Mouse (Mus musculus) large intestine, adult 2 months (tissue): ENCODE data around the gene Grid2ip. TPM values are rescaled to one million over a fixed set of nuclear protein-coding genes. Genes with fewer than 3 reads are reported as not detected.

Experiments
- DNase-seq: peaks from one replicate; pipeline ENCODE4 v3.0.0-alpha.2; 2012; ENCODE audit warnings: low read depth, low spot score
- WGBS: fragments of 180-500 bp; shearing (Covaris S2); methylation state at CpG from one replicate; pipeline ENCODE4 v1.1.7; 2018; 5-methylcytosine and 5-hydroxymethylcytosine counted together
- polyA plus RNA-seq: library from polyadenylated mRNA; depleted of rRNA; stranded (reverse); fragments of >200 nt; gene quantifications from 2 replicates; pipeline ENCODE4 v1.2.3, GENCODE M21; 2012; rRNA removed

Grid2ip gene
- 0.16 and 0.22 TPM in 2 replicates for polyA plus RNA-seq

DNA sequence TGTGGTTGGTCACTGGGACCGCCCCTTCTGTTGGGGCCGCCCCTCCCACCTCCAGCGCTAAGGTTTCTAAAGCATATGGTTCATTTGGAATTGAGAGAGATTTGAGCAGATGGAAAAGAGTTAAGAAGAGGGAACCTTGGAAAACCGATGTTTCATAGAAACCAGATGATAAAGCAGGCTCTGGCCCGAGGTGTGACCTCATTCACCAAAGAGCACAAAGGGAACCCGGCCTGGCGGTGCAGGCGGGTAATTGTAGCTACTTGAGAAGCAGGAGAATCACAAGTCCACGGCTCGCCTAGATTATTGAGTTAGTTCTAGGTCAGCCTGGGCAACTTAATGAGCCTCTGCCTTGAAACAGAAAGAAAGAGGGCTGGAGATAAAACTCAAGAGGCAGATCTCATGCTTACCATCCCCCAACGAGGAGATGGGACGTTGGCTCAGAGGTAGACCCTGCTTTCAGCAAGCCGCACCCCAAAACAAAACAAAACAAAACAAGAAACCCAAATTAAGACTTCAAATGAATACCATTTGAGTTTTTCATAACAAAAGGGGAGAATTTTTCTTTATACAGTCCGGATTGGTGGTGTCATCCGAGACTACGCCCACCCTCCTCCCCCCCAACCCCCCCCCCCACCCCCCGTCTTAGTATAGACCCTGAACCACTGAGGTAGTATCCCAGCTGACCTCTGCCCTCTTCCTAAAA lies at the start of gene Grid2ip:
TSS of gene Grid2ip (plus strand) at position 653 of the 703 bp plus-strand sequence.
- no peak for DNase-seq
- 22% methylated on average over 17 of the region's 17 CpGs for WGBS

DNA sequence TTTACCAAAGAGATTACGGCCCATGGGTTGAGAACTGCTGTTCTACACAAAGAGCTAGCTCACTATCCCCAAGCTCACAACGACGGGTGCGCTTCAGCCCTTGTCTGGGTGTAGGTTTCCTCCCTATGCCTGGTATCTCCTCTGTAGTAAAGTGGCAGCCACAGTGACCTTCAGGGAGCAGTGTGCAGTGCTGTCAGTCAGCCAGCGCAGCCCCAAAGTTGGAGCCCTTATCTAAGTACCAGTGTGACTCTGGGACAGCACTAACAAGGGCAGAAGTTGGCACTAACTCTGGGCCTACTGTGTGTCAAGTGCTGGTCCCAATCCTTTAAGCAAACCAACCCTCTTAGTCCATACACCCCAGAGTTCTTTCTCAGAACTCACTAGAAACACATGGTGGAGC lies 48.3 kb upstream of the Grid2ip start:
- DNase-seq, result no peak
- WGBS, result 87% methylated on average over 5 of the region's 5 CpGs

DNA sequence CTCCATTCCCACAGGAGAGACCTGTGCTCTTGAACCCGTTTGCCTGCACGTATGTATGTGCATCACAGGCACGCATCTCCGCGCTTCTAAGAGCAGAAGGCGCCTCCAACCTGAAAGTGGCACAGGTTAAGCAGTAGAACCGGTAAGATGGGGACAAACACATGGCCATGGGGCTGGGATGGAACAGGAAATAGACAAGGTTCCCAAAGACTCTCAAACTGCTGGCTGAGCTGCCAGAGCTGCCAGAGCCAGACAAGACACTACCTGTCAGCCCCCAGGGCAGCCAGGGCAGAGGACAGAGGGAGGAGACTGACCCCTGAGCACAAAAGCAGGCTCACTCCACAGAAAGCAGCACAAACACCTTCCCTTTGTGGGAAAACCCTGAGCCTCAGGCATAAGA lies 47.2 kb upstream of the Grid2ip start:
- WGBS, result 96% methylated on average over 7 of the region's 7 CpGs
- no peak for DNase-seq

DNA sequence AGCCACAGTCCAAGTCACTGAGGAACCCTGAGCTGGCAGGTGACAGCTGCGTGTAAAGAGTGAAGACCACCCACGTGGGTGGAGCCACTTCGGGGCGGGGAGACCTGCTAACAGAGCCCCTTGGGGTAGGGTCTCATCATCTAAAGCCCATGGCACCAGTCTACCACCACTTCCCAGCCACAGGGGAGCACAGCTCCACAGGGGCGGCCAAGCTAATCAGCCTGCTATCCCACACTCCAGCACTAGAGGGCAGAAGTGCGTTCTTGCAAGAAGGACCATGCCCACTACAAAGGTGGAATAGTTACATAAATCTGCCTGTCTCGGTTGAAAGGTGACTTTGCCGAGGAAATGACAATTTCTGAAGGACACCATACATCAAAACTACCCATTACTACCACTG lies 45.3 kb upstream of the Grid2ip start:
- peak; percentile 47 for DNase-seq
- WGBS, result 48% methylated on average over 8 of the region's 8 CpGs

DNA sequence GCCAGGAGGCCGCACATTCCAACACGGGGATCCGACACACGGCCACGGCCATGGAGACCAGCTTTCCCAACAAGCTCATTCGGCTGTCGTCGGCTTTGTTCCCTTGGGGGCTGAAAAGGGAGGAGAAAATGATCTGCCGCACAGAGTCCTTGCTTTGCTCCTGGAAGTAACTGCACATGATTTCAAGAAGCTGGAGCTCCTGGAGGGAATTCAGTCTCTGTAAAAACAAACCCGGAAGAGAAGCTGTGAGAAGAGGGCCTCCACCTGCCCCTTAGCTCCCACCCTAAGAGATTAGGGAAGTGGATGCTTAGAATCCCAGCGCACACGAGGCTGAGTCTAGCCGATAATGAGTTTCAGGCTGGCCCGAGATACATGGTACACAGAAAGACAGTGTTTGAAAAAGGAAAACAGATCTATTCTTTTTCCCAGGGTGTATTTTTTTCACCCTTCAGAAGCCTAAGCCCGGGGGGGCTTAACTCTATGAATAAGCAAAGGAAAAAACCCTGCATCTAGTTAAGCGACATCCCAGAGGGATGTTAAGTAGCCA lies 42.9 kb upstream of the Grid2ip start:
- WGBS, result 5% methylated on average over 16 of the region's 16 CpGs
- no peak for DNase-seq

DNA sequence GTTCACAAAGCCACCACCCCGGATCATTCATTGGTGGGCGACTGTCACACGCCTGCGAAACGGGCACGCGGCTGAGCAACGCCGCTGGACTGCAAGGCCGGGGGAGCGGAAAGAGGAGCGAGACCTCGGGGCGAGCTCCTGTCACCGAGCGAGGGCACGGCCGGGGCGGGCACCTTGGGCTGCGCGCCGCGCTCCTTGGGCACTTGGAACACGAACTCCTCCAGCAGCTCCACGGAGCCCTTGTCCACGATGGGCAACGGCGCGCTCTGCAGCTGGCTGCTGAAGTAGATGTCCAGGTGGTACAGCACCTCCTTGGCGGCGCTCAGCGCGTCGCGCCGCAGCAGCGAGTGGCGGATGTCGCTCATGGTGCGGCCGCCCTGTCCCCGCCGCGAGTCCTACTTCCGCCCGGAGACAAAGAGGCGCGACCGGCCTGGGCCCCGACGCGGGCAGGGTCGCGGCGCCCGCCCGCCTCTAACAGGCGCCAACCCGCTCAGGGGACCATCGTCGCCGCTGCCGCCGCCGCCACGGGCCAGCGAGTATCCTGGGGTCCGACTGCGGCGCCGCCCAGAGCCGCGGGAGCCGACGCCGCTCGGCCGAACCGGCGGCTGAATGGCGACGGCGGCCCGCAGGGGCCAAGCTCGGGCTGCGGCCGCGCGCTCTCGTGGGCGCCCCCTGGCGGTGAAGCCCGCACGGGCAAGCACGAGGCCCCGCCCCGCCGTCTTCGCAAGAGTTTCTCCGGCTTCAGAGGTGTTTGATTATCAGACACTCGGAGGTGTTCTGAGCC lies 42.2 kb upstream of the Grid2ip start, which contains the start of gene E130309D02Rik:
TSS of gene E130309D02Rik (minus strand) at position 631 of the 784 bp plus-strand sequence.
- under 1% methylated on average over 101 of the region's 101 CpGs for WGBS
- peak; percentile 44 for DNase-seq

DNA sequence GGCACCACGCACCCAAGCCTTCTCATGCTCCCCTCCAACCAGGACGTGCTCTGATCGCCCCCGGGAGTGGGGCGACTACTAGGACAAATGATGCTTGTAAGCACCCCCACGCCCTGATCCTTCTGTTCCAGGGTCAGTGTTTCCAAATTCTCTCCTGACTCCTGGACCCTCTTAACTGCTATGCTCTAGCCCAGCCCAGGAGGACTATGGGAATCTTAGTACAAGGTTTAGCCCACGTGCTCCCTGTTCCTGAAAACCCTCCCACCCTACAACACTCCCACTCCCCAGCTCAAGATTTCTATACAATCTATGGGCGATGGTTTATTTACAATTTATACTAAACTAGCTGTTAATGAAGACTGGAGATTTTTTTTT lies 41.6 kb upstream of the Grid2ip start:
- 18% methylated on average over 8 of the region's 8 CpGs for WGBS
- no peak for DNase-seq

DNA sequence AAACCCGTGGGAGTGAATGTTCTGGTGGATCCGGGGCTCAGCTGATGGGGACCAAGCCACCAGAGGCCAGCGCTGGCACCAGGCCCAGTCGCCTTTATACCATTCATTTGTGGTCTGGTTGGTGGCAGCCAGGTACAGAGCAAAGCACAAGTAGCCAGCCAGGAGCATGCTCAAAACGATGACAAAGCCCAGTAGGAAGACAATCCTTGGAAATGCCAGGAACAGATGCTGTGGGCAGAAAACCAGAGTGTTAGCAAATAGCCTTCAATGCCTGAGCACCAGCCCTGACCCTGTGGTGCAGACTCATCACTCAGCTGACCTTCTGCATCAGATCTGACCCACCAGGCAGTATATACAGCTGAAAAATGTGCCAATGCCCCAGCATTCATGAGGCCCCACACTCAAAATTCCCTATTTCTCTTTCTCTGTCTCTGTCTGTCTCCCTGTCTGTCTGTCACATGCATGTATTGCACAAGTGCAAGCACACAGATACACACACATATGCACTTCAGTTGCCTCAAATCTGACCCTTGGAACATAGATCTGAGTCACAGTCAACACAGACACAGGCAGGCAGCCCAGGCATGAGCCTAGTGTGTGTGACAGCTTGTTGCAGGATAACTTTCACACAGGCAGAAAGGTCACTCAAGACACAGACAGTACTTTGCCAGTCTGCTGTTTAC lies 40.4 kb upstream of the Grid2ip start:
- no peak for DNase-seq
- 88% methylated on average over 5 of the region's 5 CpGs for WGBS

DNA sequence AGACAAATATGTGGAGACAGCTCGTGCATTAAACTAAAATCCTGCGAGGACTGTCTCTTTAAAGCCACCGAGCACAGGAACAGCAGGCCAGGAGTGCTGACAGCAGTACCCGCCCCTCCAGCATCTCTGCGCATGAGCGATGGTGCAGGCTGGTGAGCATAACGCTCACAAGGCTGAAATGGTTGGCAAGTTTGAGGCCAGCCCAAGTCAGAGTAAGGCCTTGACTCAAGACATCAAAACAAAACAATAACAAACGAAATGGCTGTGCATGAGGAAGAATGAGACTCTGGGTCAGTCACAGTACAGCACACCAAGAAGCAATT lies 39.9 kb upstream of the Grid2ip start:
- no peak for DNase-seq
- 89% methylated on average over 8 of the region's 8 CpGs for WGBS

DNA sequence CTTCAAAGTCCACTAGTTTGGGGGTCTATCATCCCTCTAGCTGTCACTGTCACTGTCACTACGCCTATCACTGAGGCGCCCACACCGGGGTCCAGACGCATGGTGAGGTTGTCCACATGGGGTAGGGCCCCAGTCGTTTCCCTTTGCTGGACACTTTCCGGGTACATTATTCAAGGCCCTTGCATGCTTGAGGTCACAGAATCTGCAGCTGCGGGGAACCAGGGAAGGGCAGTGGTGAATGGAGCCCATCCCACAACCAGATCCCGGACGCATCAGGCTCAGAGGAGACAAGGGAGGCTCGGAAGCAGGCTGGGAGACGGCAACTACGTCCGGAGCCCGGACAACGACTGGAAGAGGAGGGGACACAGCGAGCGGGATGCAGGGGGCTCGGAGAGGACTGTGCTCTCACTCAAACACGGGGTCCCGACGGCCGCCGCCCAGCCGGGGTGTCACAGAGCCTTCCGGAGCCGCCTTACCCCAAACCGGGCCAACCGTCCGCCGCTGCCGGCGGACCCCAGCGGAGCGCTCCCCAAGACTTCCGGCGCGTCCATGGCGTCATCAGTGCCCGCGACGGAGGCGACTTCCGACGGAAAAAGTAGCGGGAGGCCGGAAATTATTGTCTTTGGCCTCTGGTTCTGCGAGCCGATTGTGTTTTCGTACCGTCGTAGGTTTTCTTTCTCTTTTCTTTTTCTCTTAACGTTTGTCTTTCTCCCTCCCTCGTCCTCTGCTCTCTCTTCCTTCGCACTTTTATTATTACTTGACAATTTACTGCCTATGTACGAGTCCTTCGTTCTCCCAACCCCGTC lies 28.2 kb upstream of the Grid2ip start, which contains the start of gene Zdhhc4:
TSS of gene Zdhhc4 (minus strand) at position 567 of the 806 bp plus-strand sequence.
- WGBS, result under 1% methylated on average over 57 of the region's 57 CpGs
- peak; percentile 88 for DNase-seq

DNA sequence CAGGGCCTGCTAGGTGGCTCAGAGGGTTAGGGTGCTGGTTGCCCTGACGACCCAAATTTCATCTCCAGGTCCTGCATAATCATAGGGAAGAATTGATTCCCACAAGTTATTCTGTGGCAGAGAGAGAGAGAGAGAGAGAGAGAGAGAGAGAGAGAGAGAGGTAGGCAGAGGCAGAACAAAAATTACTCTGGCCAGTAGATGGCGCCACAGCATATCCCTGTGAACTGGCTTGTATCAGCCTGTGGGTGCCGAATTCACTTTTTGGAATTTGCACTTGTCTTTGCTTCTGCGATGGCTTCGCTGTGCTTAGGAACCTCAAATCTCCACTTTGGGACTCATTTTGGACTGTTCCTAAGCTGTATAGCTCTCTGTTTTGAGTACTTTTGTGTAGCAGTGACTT lies 23.3 kb upstream of the Grid2ip start:
- DNase-seq, result peak; percentile 36
- 6% methylated on average over 5 of the region's 5 CpGs for WGBS

DNA sequence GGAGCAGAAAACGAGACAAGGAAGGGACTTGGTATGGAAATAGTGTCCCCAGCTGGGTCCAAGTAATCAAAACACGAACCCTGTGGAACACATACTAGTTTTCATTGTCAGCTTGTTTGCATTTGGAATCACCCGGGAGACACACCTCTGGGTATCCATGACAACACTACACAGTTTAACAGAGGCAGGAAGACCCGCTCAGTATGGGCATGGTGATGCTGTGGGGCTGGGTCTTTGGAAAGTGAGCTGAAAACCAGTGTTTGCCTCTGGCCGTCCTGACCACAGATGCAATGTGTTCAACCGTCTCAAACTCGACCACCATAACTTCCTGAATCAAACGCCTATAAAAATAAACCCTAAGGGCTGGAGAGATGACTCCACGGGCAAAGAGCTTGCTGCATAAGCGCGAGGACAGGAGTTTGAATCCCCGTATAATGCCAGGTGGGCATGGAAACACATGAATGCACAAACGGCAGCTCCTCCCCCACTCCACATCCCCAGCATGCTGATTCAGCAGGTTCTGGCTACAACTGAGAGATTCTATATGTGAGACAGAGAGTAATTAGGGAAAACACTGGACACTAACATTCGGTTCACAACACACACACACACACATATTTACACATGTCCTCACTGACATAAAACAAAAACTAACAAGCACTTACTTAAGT lies 22.6 kb upstream of the Grid2ip start:
- DNase-seq, result no peak

DNA sequence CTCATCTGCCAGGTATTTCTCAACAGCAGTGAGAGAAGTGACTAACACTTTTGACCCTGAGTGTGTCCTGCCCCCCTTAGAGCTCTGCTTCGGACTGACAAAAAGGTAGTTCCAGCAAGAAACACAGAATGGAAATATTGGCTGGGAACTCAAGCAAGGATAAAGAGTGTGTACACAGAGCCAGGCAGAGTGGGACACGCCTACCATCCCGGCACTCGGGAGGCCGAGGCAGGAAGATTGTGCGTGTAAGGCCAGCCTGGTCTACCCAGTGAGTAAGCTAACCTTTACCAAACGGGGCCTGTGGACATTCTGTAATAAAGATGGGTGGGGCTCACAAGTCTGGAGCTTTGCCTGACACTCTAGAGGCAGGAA lies 22.1 kb upstream of the Grid2ip start:
- WGBS, result 50% methylated on average over 7 of the region's 7 CpGs
- no peak for DNase-seq

More for the DNA sequence above, 22.6 kb upstream of the Grid2ip start:
- WGBS, result 50% methylated on average over 14 of the region's 14 CpGs

DNA sequence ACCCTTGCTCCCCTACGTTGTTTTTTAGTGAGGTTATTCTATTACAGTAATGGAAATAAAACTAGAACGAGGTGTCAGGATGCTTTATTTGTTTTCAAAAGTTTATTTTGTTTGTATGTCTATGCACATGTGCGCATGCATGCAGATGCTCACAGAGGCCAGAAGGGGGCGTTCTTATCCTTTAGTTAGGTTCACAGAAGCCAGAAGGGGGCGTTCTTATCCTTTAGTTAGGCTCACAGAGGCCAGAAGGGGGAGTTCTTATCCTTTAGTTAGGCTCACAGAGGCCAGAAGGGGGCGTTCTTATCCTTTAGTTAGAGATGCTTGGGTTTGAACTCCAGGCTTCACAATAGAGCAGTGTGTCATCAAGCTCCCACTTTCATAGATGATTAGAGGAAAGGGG lies 20.6 kb upstream of the Grid2ip start:
- WGBS, result 59% methylated on average over 6 of the region's 6 CpGs
- no peak for DNase-seq

DNA sequence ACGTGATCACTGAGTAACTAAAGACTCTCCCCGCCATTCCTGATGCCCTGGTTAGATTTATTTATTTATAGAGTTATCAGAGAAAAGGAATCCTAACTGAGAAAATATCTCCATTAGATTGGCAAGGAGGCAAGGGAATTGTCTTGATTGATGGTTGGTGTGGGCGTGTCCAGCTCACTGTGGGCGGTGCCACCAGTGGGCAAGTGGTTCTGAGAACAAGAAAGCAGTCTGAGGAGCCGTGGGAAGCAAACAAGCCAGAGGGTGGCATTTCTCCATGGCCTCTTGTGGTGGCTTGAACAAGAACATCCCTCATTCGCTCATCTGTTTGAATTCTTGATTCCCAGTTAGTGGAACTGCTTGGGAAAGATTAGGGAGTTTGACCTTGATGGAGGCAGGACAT lies 17.5 kb upstream of the Grid2ip start:
- WGBS, result 42% methylated on average over 6 of the region's 6 CpGs
- no peak for DNase-seq

DNA sequence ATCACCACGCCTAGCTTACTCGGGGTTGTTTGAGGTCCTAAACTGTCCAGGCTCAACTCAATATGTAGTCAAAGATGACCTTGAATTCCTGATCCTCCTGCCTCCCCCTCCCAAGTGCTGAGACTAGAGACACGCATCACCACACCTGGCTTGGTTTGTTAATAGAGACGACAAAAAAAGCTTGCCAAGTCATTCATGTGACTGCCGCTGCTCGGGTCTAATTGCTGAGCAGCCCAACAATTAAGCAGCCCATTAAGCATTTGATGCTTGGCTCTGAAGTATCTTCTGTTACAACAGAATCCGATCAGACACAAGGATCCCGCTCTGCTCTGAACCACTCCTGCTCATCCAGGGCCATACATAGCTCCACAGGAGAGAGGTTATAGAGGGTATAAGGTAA lies 10.8 kb upstream of the Grid2ip start:
- no peak for DNase-seq
- WGBS, result 57% methylated on average over 8 of the region's 8 CpGs

DNA sequence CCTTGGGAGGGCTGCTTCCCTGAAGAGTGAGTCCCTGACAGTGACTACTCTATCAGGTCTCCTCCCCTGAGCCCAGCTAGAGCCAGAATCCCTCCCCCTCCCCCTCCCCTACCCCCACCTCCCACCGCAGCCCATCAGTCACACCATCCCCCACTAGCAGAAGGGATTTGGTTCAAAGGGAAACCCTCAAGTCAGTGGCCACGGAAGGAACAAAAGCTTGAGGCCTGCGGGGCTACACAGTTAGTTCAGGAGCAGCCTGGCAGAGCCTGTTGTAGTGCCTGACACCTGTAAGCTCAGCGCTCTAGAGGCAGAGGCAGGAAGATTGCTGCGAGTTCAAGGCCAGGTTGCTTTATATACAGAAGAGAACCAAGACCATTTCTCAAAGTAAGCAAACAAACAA lies 1.1 kb upstream of the Grid2ip start:
- no peak for DNase-seq
- 44% methylated on average over 5 of the region's 5 CpGs for WGBS

DNA sequence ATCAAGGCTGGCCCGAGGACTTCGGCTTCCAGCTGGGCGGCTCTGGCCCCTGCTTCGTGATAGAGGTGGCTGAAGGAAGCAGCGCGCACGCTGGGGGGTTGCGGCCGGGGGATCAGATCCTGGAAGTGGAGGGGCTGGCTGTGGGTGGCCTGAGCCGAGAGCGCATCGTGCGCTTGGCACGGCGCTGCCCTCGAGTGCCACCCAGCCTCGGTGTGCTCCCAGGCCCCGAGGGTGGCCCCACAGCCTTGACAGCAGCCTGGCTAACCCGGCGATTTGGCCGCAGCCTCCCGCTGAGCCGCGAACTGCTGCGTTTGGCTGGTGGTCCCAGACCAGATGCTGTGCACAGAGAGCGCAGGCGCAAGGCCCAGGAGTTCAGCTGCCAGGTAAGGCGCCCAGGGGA lies 426 bp downstream of the Grid2ip start:
- no peak for DNase-seq
- WGBS, result 7% methylated on average over 27 of the region's 28 CpGs

DNA sequence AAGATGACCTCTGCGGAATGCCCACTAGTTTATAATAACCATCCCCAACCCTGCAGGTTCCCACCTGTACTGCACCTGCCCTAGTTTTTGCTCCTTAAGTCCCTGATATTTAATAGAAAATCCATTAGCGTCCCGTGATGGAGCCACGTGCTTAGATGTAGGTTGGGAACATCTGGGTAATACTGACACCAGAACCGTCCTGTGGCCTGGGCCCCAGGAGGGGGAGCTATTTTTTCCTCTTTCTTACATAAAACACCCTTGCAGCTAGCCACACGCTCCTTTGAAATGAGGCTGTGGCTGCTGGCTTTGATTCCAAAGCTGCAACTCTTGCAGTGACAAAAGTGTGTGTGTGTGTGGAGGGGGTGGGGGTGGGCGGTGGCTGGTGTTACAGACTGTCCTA lies 2.1 kb downstream of the Grid2ip start:
- DNase-seq, result no peak
- WGBS, result 36% methylated on average over 7 of the region's 7 CpGs
